Mouse (Mus musculus): ENCODE data around the gene Cel. TPM values are rescaled to one million over a fixed set of nuclear protein-coding genes. Genes with fewer than 3 reads are reported as not detected.

The Cel gene
- total RNA-seq, 4 experiments from 2014 or later = not detected

DNA sequence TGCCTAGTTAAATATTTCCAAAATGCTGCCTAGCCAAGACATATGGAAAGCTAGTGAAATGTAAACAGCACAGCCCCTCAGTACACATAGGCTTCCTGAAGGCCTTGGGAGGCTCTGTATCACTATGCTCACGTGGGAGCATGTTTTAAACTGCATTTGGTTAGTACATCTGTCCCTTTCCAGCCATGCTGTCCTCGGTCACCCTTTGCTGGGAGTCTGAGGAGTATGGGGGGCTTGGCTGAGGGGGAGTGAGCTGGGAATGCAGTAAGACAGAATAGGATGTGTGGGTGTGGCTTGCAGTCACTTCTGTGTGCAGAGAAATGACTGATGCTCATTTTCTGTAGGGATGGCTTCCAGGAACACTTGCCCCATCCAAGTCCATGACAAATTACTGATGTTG is 22.5 kb upstream of the Cel start:
- no peak for DNase-seq (ENCODE audit: low spot score in 2 of 2)

DNA sequence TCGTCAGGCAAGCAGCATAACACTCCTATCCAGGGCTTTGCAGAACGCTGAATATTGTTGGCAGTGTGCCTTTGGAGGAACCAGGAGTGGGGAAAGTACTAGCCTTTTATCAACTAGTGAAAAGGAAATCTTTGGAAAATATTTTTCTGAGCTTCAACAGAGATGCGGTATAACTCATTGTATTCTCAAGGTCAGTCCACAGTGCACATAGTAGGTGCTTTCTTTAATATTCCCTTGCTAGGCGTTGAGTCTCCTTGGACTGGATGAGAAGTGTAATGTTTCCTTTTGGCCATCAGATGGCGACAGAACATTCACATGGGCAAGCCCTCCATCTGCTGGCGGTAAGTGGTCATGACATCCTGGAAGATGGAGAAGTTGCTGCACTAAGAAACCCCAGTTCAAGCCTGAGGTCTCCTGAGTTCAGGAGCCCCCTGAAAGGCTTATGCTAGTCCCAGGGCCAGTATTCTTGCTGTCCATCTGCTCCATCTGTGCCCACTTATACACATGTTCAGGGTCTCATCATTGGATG is 21.9 kb upstream of the Cel start:
- peak; percentile 51 to 60 for DNase-seq (ENCODE audit: low spot score in 2 of 2)

DNA sequence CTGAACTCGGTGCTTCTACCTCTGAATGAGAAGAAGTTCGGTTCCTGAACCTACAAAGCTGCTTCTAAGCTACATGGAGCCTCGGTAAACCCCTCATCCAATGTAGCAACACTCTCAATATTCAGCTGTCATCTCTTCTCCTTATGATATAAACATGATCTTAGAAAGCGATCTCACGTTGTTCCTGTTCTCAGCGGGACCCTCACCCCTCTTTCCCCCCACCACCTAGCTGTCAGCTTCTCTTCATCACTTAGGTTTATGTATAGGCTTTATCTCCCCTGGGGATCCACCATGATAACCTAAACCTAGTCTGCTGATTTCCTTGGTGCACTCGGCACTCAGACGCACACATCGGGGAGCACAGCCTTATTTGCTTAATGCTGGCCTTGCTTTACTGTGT is 20.4 kb upstream of the Cel start, which contains the start of gene Gtf3c5:
TSS of gene Gtf3c5 (minus strand) at position 101 of the 400 bp plus-strand sequence.
- no peak for DNase-seq (ENCODE audit: low spot score in 2 of 2)

DNA sequence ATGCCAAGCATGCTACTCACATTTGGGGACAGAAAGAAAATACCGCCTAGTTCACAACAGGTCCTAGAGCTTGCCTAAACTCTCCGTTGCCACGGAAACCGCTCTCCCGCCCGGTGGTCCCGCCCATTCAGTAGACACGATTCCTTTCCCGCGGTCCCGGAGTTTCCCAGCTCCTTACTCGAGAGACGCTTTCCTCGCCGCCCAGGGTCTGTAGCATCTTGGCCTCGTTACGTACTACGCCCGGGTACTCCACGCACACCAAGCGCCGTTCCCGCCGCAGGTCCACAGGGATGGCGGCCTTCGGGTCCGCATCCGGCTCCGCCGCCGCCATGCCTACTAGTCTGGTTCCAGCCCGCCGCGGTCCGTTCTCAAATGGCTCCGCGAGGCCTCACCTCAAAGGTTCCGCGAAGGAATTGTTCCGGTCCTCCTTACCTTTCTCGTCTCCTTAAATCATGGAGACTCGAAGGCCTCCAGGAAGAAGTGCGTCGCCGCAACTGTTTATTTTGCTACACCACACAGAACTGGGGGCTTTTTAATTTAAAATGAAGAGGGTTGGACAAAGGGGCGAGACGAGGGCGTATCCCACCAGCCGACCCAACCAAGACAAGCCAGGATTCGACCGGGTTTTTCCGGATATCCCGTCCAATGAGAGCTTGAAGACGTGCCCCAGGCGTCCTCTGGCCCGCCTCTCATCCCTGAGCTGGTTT is 19.6 kb upstream of the Cel start:
- DNase-seq (ENCODE audit: low spot score in 2 of 2) = peak; percentile 82 to 94

DNA sequence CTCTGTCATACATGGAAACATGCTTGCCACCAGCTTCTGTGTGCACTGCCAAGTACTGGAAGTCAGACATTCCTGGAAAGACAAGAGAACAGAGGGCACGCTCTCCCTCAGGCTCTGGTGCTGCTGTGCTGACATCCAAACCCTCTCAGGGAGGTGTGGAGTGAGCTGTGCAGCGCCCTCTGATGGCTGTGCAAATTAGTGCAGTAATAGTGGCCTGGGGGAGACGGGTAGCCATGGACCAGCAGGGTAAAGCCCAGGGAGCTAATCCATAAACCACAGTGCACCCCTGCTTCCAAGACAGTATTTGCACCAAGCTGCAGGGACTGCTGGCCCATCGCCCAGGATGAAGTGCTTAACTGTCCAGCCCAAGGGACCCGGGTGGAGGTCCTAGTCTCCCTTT is 14.8 kb upstream of the Cel start:
- DNase-seq (ENCODE audit: low spot score in 2 of 2) = no peak

DNA sequence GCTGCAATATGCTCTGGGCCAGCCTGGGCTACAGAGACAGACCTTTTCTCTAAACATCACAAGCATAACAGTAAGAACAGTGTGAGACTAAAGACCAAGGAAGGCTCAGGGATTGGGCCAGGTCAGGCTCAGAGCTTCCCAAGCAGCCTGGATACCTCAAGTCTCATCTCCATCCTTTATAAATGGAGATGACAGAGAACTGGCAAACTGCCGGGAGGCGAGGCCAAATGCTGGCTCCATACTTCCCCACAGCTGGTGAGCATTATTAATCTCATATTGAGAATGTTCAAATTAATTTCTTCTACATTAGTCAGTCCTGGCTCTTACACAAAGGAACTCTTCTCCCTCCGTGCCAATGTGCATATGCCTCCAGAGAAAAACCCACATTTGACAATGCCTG is 13.6 kb upstream of the Cel start:
- no peak for DNase-seq (ENCODE audit: low spot score in 2 of 2)

DNA sequence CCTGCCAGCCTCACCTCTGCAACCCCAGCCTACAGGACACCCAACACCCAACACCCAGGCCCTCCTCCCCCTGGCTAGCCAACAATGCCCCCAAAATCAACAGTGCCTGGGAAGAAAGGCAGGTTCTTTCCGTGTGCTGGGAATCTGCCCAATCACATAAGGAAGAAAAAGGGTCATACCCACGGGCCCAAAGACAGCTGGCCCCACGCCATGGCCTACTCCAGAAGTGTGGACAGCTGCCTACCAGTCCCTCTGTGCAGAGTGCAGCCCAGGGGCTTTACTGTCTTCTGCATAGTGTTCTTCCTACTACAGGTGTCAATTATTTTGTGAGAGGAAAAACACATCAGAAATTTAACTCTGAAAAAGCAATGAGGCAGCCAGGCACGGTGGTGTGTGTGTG is 12.1 kb upstream of the Cel start:
- DNase-seq (ENCODE audit: low spot score in 2 of 2) = no peak

DNA sequence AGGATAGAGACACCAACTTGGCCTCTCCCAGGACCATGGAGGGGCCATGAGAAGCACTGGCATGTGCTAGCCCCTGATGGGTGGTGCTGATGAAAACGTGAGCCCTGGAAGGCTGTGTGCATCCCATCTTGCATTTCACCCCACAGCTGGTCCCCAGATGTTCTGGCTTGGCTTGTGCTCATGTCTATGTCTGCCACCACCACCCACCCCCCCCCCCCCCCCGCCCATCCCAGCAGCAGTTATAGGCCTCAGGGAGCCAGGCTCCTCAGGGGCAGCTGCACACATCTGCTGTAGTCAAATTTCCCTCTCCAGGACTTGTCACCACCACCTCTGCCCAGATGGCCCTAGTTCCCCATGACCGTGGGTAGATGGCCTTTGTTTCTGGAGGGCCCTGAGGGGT is 6.7 kb upstream of the Cel start:
- DNase-seq (ENCODE audit: low spot score in 2 of 2) = no peak

DNA sequence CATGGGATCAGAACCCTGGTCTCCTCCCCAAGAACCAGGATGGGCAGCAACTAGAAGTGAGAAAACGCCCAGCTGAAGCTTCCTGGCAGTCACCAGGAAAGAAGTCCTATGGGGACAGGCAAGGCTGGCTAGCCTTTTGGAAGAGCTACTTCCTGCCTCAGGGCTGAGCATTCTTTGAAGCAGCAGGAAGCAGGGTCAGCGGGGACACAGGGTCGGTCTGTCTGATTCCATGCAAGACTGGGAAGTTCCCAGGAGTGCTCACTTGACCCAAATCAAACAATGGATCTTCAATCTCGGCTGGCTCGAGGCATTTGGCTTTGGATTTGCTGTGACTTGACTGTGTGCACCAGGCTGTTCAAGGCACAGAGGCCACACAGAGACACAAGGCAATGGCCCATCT is 3.3 kb upstream of the Cel start:
- no peak for DNase-seq (ENCODE audit: low spot score in 2 of 2)

DNA sequence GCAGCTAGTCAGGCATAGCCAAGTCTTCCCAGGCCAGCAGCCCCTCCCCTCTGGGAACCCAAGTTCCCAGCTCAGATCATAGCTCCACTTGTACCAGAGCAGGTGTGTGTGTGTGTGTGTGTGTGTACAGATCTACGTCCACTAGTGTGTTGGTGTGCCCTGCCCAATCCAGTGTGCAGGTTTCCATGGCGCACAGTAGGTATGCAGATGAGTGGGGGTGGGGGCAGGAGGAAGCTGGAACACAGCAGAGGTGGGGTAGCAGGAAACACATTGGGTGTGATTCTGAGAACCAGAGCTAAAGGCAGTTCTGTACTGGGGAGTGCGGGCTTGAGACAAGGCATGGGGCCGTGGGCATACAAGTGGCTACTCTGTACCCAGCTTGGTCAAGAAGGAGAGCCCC is 1.2 kb upstream of the Cel start:
- no peak for DNase-seq (ENCODE audit: low spot score in 2 of 2)

DNA sequence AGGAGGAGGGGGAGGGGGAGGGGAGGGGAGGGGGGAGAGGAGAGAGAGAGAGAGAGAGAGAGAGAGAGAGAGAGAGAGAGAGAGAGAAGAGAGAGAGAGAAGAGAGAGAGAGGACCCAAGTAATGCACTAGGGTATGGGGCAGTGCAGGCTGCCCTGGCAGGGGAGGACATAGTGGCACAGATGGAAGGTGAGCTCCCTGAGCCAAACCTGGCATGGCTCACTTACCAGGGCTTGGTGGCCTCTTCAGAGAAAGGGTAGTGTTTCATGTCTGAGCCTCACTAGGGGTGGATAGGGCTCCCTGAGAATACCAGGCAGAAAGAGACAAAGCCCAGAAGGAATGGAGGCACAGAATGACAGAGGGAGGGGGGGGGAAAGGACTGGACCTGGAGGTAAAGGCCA is 627 bp upstream of the Cel start:
- DNase-seq (ENCODE audit: low spot score in 2 of 2) = no peak

DNA sequence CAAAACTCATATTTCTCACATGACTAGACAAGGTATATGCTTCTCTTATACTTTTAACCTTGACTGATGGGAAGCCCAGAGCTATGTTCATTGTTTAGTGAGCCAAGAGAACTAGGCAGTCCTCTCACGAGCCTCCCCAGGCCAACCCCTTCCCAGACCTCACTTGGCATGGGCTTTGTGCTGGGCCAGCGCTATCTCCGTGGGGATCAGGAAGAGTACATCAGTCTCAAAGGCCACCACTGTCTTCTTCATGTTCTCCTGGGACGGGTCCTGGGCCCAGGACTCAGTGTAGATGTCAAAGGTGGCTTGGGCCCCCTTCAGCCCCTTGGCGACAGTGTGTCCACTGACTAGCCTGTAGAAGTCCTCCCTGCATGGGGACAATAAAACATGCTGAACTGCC is 5.8 kb downstream of the Cel start:
- no peak for DNase-seq (ENCODE audit: low spot score in 2 of 2)

DNA sequence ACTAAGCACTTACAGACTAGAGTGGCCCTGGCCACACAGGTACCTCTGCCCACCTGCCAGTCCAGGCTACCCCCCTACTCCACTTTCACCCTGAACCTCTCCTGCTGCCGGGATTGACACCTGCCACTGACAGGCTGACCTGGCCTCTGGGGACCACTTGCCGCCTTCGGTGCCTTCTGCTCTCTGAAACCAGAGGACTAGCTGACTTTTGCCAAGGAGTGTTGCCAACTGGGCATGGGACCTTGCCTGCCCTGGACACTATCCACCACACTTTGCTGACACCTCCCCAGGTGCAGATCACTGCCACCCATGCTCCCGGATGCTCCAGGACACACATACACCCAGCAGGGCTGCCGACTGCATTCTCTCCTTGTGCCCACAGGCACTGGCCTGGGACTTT is 10.9 kb downstream of the Cel start:
- DNase-seq (ENCODE audit: low spot score in 2 of 2) = no peak

DNA sequence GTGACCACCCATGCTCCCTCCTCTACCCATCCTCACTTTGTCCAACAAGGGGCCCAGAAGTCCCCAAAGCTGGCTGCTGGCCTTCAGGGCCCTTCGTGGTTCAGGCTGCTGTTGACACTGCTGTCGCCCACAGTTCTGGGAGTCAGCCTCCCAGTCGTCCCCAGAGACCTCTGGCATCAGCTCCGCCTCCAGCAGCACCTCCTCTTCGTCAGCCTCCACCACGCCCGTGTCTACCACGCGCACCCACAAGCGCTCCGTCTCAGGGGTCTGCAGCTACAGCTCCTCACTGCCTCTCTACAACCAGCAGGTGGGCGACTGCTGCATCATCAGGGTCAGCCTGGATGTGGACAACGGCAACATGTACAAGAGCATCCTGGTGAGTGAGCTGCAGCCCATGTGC is 14.0 kb downstream of the Cel start:
- DNase-seq (ENCODE audit: low spot score in 2 of 2) = no peak

DNA sequence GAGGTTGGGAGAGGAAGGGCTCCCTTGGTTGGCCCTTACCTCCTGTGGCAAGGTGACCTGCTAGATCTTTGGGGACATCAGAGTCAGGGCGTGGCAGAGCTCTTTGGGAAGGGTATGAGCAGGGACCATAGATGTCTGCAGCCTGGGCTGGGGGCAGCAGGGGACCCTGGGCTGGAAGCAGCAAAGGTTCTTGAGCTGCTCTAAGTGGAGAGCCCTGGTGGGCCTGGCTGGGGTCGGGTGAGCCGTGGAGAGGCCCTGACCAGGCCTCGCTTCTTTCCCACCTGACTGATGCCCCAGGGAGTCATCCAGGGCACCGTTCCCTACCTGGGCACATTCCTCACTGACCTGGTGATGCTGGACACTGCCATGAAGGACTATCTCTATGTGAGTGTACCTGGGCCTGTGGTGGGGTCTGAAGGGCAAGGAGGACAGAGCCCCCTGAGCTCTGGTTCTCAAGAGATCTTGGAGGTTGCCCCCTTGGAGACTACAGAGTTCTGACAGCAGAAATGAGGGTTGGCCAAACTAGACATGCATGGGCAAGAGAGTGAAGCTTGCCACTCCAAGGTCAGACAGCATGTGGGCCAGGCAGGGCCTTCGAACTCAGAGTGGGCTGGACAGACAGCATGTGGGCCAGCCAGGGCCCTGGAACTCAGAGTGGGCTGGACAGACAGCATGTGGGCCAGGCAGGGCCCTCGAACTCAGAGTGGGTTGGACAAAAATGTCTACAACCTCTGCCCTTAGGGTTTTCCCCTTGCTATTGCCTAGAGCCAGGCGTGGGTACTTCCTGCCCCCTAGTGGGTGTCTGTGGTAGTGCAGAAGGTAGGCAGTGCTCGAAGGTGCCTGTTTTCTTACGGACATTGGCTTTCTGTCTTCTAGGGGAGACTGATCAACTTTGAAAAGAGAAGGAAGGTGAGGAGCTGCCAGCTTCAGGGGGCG is 15.7 kb downstream of the Cel start:
- DNase-seq (ENCODE audit: low spot score in 2 of 2) = no peak

DNA sequence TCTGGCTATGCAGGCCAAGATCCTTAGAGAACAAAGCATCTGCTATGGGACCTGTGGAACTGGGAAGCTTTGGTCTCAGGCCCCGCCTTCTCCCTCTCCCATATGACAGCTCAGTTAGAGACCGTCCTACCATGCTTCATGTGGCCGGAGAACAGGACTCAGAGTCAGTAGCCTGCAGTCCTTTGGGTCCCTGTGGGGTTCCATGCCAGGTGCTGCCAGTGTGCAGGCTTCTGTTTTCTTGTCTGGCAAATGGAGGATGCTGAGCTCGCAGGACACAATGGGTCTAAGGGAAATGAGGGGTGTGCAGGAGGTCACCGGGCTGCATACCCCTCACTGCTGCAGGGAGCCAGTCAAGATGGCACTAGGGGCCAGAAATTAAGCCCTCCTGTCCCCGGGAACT is 16.6 kb downstream of the Cel start:
- DNase-seq (ENCODE audit: low spot score in 2 of 2) = no peak

DNA sequence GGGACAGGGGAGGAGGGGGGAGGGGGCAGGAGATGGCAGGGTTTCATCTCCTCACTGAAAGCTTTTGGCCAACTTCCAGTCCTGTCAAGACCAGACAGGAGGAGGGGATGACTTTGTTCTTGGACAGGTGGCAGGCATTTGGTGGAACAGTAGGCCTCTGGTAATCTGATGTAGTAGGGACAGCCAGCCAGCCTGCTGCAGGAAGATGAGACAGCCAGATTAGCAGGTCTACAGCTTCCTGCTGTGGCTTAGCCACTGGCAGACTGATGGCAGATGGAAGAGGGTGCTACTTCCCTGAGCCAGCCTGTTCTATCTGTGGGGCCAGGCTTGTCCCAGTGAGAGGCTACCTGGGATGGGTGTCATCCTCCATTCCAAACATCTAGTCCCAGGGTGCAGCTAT is 17.2 kb downstream of the Cel start:
- no peak for DNase-seq (ENCODE audit: low spot score in 2 of 2)

DNA sequence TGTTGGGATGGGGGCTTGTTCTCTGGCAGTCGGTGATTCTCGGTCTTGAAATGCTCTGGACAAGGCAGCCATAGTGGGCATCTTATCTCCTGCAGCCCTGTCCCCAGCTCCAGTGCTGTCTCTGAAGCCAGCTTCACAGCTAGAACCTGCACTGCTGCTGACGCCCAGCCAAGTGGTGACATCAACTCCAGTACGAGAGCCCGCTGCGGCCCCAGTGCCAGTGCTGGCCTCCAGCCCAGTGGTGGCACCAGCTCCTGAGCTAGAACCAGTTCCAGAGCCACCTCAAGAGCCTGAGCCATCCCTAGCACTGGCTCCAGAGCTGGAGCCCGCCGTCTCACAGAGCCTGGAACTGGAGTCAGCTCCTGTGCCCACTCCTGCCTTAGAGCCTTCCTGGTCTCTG is 19.3 kb downstream of the Cel start:
- no peak for DNase-seq (ENCODE audit: low spot score in 2 of 2)

DNA sequence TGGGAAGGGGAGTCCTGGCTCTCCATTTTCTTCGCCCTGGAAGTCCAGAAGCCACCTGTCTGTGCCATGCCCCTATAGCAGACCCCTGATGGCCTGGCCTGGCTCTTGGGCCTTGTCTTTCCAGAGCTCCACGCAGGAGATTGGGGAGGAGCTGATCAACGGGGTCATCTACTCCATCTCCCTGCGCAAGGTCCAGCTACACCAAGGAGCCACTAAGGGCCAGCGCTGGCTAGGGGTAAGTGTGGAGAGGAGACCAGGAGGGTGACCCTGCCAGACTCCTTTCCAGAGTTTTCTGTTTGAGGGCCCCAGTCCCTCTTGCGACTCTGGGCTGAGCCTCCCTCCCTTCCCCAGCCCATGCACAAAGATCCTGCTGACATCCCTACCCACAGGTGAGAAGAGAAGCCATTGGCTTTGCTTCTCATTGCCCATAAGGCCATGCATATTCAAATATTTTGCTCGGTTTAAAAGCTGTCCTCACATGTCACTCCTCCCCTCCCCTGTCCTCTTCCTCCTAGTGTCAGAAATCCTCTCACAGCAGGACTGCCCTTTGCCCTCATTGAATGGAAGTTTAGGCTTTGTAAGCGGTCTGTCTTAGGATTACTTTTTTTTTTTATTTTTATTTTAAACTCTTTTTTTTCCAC is 22.5 kb downstream of the Cel start:
- DNase-seq (ENCODE audit: low spot score in 2 of 2) = no peak

DNA sequence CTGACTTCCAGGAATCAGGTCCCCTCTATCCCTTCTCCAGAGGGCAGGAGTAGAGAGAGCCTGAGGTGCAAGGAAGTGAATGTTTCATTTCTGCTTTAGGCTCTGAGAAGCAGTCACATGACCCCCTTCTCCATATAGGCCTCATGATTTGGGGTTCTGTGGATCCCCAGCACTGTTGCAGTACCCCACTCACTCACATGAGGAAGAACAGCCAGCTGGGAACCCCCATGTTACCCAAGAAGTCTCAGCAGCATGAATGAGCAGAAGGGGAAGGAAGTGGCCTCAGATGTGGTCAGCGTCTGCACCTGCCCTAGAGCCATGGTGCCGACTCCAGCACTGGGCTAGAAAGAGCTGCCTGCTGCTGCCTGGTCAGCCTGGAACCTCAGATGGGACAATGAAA is 23.3 kb downstream of the Cel start:
- DNase-seq (ENCODE audit: low spot score in 2 of 2) = no peak

DNA sequence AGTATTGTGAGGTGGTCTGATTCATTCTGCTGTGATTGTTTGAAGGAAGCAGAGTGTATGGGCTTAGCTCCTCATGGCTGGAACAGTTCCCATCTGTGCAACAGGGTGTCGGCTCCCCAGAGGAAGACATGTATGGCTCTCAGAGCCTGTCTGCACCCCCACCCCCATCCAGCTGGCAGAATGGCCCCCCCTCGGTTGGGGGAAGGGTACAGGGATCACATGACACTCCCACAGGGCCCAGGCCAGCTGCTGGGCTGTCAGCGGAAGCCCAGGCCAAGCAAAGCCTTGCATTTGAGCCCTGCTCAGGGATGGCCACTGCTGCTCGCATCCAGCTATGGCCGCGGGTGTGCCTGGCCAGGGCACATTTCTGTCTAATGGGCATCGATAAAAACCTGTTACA is 24.0 kb downstream of the Cel start:
- DNase-seq (ENCODE audit: low spot score in 2 of 2) = peak in 1 of 2 experiments; percentile 87

DNA sequence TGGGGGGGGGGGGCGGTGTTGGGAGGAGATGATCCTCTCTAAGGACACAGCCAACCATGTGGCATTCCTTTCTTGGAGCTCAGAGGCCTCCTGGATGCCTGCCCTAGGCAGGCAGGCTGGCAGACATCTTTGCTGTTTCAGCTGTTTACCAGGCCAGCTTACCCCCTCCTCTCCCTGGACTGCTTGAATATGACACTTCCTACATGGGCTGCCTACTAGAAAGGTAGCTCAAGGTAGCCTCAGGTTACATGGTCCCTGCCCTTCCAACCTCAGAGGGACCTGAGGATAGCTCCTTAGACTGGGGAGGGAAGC is 24.4 kb downstream of the Cel start:
- DNase-seq (ENCODE audit: low spot score in 2 of 2) = no peak
